Mouse (Mus musculus): ENCODE measurements around the gene Traf4. TPM values are rescaled to one million over a fixed set of nuclear protein-coding genes. Genes with fewer than 3 reads are reported as not detected.

Gene Traf4
- total RNA-seq, 1 experiment from 2014 or later = 6.9 TPM

GRCm38 (mm10) chr11:78168541-78169468, 3.4 kb upstream of the Traf4 start:
- ATAC-seq (replicated peaks; ENCODE audit: low read depth, poor library complexity, severe bottlenecking) = peak; percentile 9; the same call in 1 of the 2 replicates

GRCm38 (mm10) chr11:78167257-78167959, 2.0 kb upstream of the Traf4 start:
- ATAC-seq (replicated peaks; ENCODE audit: low read depth, poor library complexity, severe bottlenecking) = no peak

- no peak for ATAC-seq (replicated peaks; ENCODE audit: low read depth, poor library complexity, severe bottlenecking)
Measured at GRCm38 (mm10) chr11:78166640-78167039, 1.3 kb upstream of the Traf4 start.

GRCm38 (mm10) chr11:78166161-78166560, 772 bp upstream of the Traf4 start:
- ATAC-seq (replicated peaks; ENCODE audit: low read depth, poor library complexity, severe bottlenecking) = no peak

- ATAC-seq (replicated peaks; ENCODE audit: low read depth, poor library complexity, severe bottlenecking) = peak; percentile 24
Measured at GRCm38 (mm10) chr11:78165761-78166109, 346 bp upstream of the Traf4 start.

GRCm38 (mm10) chr11:78164604-78164923, 825 bp downstream of the Traf4 start:
- no peak for ATAC-seq (replicated peaks; ENCODE audit: low read depth, poor library complexity, severe bottlenecking)

- no peak for ATAC-seq (replicated peaks; ENCODE audit: low read depth, poor library complexity, severe bottlenecking)
Measured at GRCm38 (mm10) chr11:78163681-78164603, 1.4 kb downstream of the Traf4 start.

- ATAC-seq (replicated peaks; ENCODE audit: low read depth, poor library complexity, severe bottlenecking) = no peak
Measured at GRCm38 (mm10) chr11:78163045-78163444, 2.3 kb downstream of the Traf4 start.

- no peak for ATAC-seq (replicated peaks; ENCODE audit: low read depth, poor library complexity, severe bottlenecking)
Measured at GRCm38 (mm10) chr11:78162504-78162903, 2.9 kb downstream of the Traf4 start.

- ATAC-seq (replicated peaks; ENCODE audit: low read depth, poor library complexity, severe bottlenecking) = no peak
Measured at GRCm38 (mm10) chr11:78161968-78162367, 3.4 kb downstream of the Traf4 start.

- ATAC-seq (replicated peaks; ENCODE audit: low read depth, poor library complexity, severe bottlenecking) = no peak
Measured at GRCm38 (mm10) chr11:78161169-78161568, 4.2 kb downstream of the Traf4 start.

GRCm38 (mm10) chr11:78160675-78161074, 4.7 kb downstream of the Traf4 start:
- no peak for ATAC-seq (replicated peaks; ENCODE audit: low read depth, poor library complexity, severe bottlenecking)

GRCm38 (mm10) chr11:78160171-78160570, 5.2 kb downstream of the Traf4 start:
- ATAC-seq (replicated peaks; ENCODE audit: low read depth, poor library complexity, severe bottlenecking) = no peak

- no peak for ATAC-seq (replicated peaks; ENCODE audit: low read depth, poor library complexity, severe bottlenecking)
Measured at GRCm38 (mm10) chr11:78159557-78159956, 5.8 kb downstream of the Traf4 start.

GRCm38 (mm10) chr11:78159096-78159495, 6.3 kb downstream of the Traf4 start:
- ATAC-seq (replicated peaks; ENCODE audit: low read depth, poor library complexity, severe bottlenecking) = peak; percentile 93

- ATAC-seq (replicated peaks; ENCODE audit: low read depth, poor library complexity, severe bottlenecking) = no peak
Measured at GRCm38 (mm10) chr11:78156156-78156699, 9.2 kb downstream of the Traf4 start.

GRCm38 (mm10) chr11:78155674-78156073, 9.7 kb downstream of the Traf4 start:
- ATAC-seq (replicated peaks; ENCODE audit: low read depth, poor library complexity, severe bottlenecking) = no peak

- no peak for ATAC-seq (replicated peaks; ENCODE audit: low read depth, poor library complexity, severe bottlenecking)
Measured at GRCm38 (mm10) chr11:78153778-78154177, 11.6 kb downstream of the Traf4 start.

GRCm38 (mm10) chr11:78152299-78153231, 12.8 kb downstream of the Traf4 start:
- no peak for ATAC-seq (replicated peaks; ENCODE audit: low read depth, poor library complexity, severe bottlenecking)

Data from common myeloid progenitor, adult 5-6 weeks (primary cell).